ENCODE assay signal across 8 mouse cellular contexts in genomic region chr15:79328058-79328938, GRCm38 (mm10). TPM values are rescaled to one million over a fixed set of nuclear protein-coding genes. Genes with fewer than 3 reads are reported as not detected.
A peak's percentile ranks its signal among the peaks of the same experiment; 100 is the strongest.
DNase-seq lines count a peak whose midpoint lies in the region; ATAC-seq and TF ChIP-seq lines count a peak whose summit lies in the region.

Gene Pla2g6 (minus strand): TSS chr15:79328390.

- peak in 1 of 2 experiments; percentile 88; a peak in 2 of 4 replicates for TF ChIP-seq POLR2A in MEL (IDR thresholded peaks at IDR 0.05; ENCODE audit: control insufficient read depth in 1 of 2, insufficient read depth in 1 of 2, low read depth in 1 of 2, low read length in 2 of 2, poor library complexity in 1 of 2)
- TF ChIP-seq POLR2A in cerebellum, adult 2 months (IDR thresholded peaks at IDR 0.05; ENCODE audit: borderline replicate concordance, insufficient read depth, low read length), result peak; percentile 81; the same call in 1 of the 2 replicates

- TF ChIP-seq EP300 in MEL (IDR thresholded peaks at IDR 0.05; ENCODE audit: low read depth in 1 of 2, low read length in 2 of 2), result peak in 1 of 2 experiments; percentile 22; a peak in 1 of 4 replicates

- H3K27ac ChIP-seq in MEL (ENCODE audit: control insufficient read depth, low read depth, low read length), result peak within 1 kb of the TSS; percentile 89
- peak within 1 kb of the TSS; percentile 81 for H3K27ac ChIP-seq in cerebellum, adult 2 months (ENCODE audit: insufficient read depth, low read length)
- peak within 1 kb of the TSS; percentile 93 for H3K27ac ChIP-seq in forebrain, postnatal 0 days (ENCODE audit: low read depth, low read length)
- peak within 1 kb of the TSS; percentile 97 for H3K27ac ChIP-seq in lung, embryonic 15.5 days

- peak within 1 kb of the TSS; percentile 85 for H3K4me2 ChIP-seq in forebrain, postnatal 0 days (ENCODE audit: low read depth)
- H3K4me2 ChIP-seq in lung, embryonic 15.5 days, result peak within 1 kb of the TSS; percentile 83

- peak within 1 kb of the TSS; percentile 75 to 99 for H3K4me3 ChIP-seq in MEL (ENCODE audit: control insufficient read depth in 1 of 2, insufficient read depth in 1 of 2, low read depth in 2 of 2, low read length in 2 of 2)
- H3K4me3 ChIP-seq in cerebellum, adult 2 months (replicated peaks; ENCODE audit: insufficient read depth, low read depth, low read length), result peak within 1 kb of the TSS; percentile 89
- H3K4me3 ChIP-seq in forebrain, postnatal 0 days (ENCODE audit: low read depth, low read length), result peak within 1 kb of the TSS; percentile 56
- H3K4me3 ChIP-seq in lung, embryonic 15.5 days, result peak within 1 kb of the TSS; percentile 59

- H3K79me2 ChIP-seq in MEL (ENCODE audit: control insufficient read depth, insufficient read depth, low read length, poor library complexity), result peaks cover 28% of the 10 kb centered on the region

- TF ChIP-seq CTCF in MEL (IDR thresholded peaks at IDR 0.05 in 2 of 3, conservative IDR thresholded peaks at IDR 0.05 in 1 of 3; ENCODE audit: control insufficient read depth in 1 of 3, insufficient read depth in 1 of 3, low read depth in 2 of 3, low read length in 3 of 3, poor library complexity in 1 of 3, severe bottlenecking in 1 of 3), result no peak
- no peak for TF ChIP-seq CTCF in cerebellum, adult 2 months (IDR thresholded peaks at IDR 0.05; ENCODE audit: borderline replicate concordance, insufficient read depth, low read depth, low read length)
- 0 out of 2 replicates have a peak, but pooled peaks have one; percentile 12 for TF ChIP-seq CTCF in forebrain, postnatal 0 days (IDR thresholded peaks at IDR 0.05; ENCODE audit: low read depth)

- no peaks in the 10 kb centered on the region for H3K27me3 ChIP-seq in MEL (ENCODE audit: control insufficient read depth in 1 of 2, insufficient read depth in 2 of 2, low read length in 2 of 2)
- H3K27me3 ChIP-seq in cerebellum, adult 2 months (ENCODE audit: control insufficient read depth, insufficient read depth, low read length), result no peaks in the 10 kb centered on the region
- H3K27me3 ChIP-seq in forebrain, postnatal 0 days (ENCODE audit: insufficient read depth, low read length), result no peaks in the 10 kb centered on the region
- H3K27me3 ChIP-seq in lung, embryonic 15.5 days, result no peaks in the 10 kb centered on the region

- peak; percentile 97 for ATAC-seq in forebrain, postnatal 0 days
- peak; percentile 95 for ATAC-seq in lung, embryonic 15.5 days (ENCODE audit: borderline replicate concordance, extremely low read depth, low FRiP score, low TSS enrichment)

- peak; percentile 100 for DNase-seq in MEL (ENCODE audit: low read depth, low spot score)
- peak; percentile 98 to 99 for DNase-seq in cerebellum, adult 2 months
- peak; percentile 97 for DNase-seq in forebrain, postnatal 0 days
- DNase-seq in heart, postnatal 4 days, result peak; percentile 99
- peak; percentile 98 for DNase-seq in layer of hippocampus, adult 8-10 months (ENCODE audit: low spot score in 2 of 2)
- peak; percentile 100 for DNase-seq in ovary, adult 18-20 months (ENCODE audit: low spot score)
- DNase-seq in thymus, postnatal 0 days (ENCODE audit: low spot score), result peak; percentile 96

- H3K4me1 ChIP-seq in MEL (ENCODE audit: control insufficient read depth in 1 of 2, insufficient read depth in 2 of 2, low read length in 2 of 2), result peaks cover 4 to 32% of the 10 kb centered on the region in 2 experiments
- H3K4me1 ChIP-seq in cerebellum, adult 2 months (ENCODE audit: control insufficient read depth, insufficient read depth, low read length), result peaks cover 7% of the 10 kb centered on the region
- H3K4me1 ChIP-seq in forebrain, postnatal 0 days (ENCODE audit: insufficient read depth), result peaks cover 13% of the 10 kb centered on the region; the same call in 1 of the 2 replicates
- H3K4me1 ChIP-seq in lung, embryonic 15.5 days, result peaks cover 54% of the 10 kb centered on the region

- peaks cover 0 to 19% of the 10 kb centered on the region in 2 experiments; a peak in 2 of 4 replicates for H3K36me3 ChIP-seq in MEL (ENCODE audit: control insufficient read depth in 1 of 2, insufficient read depth in 2 of 2, low read length in 2 of 2)
- no peaks in the 10 kb centered on the region for H3K36me3 ChIP-seq in forebrain, postnatal 0 days (ENCODE audit: insufficient read depth)
- no peaks in the 10 kb centered on the region for H3K36me3 ChIP-seq in lung, embryonic 15.5 days

- H3K9ac ChIP-seq in MEL (ENCODE audit: control insufficient read depth, low read depth, low read length, poor library complexity, severe bottlenecking), result peak within 1 kb of the TSS; percentile 93
- H3K9ac ChIP-seq in forebrain, postnatal 0 days, result peak within 1 kb of the TSS; percentile 72
- peak within 1 kb of the TSS; percentile 64 for H3K9ac ChIP-seq in lung, embryonic 15.5 days

- no peak for TF ChIP-seq RAD21 in MEL (IDR thresholded peaks at IDR 0.05; ENCODE audit: low read depth, low read length)

- H3K9me3 ChIP-seq in MEL (replicated peaks; ENCODE audit: insufficient read depth, low read length), result no peaks in the 10 kb centered on the region
- no peaks in the 10 kb centered on the region for H3K9me3 ChIP-seq in forebrain, postnatal 0 days (ENCODE audit: low read length)
- H3K9me3 ChIP-seq in lung, embryonic 15.5 days, result no peaks in the 10 kb centered on the region

- WGBS in cerebellum, adult 2 months, result 4% methylated on average over 46 of the region's 46 CpGs
- WGBS in forebrain, postnatal 0 days, result 3% methylated on average over 46 of the region's 46 CpGs
- WGBS in lung, embryonic 15.5 days, result 4% methylated on average over 46 of the region's 46 CpGs

TF ChIP-seq in MEL, 35 proteins besides CTCF, POLR2A, EP300 and RAD21 (continues in another document):
- TF ChIP-seq TBP (IDR thresholded peaks at IDR 0.05; ENCODE audit: low read depth, low read length) (peak; percentile 60), USF2 (IDR thresholded peaks at IDR 0.05; ENCODE audit: borderline replicate concordance in 1 of 2, insufficient read depth in 1 of 2, low read depth in 1 of 2, low read length in 2 of 2) (peak in 1 of 2 experiments; percentile 74; a peak in 2 of 4 replicates), MAZ (IDR thresholded peaks at IDR 0.05; ENCODE audit: low read depth, low read length) (no peak; the same call in 1 of the 2 replicates), NRF1 (IDR thresholded peaks at IDR 0.05; ENCODE audit: insufficient read depth, low read depth, low read length, poor library complexity, severe bottlenecking) (peak; percentile 36; the same call in 1 of the 2 replicates), CHD1 (IDR thresholded peaks at IDR 0.05; ENCODE audit: low read depth, low read length) (0 out of 2 replicates have a peak, but pooled peaks have one; percentile 51), ZMIZ1 (IDR thresholded peaks at IDR 0.05; ENCODE audit: low read depth, low read length) (peak; percentile 41; the same call in 1 of the 2 replicates), TAL1 (IDR thresholded peaks at IDR 0.05; ENCODE audit: low read length) (no peak), MYB (IDR thresholded peaks at IDR 0.05; ENCODE audit: low read depth, low read length) (no peak), CHD2 (IDR thresholded peaks at IDR 0.05; ENCODE audit: low read length) (peak; percentile 18; the same call in 1 of the 2 replicates), E2F4 (IDR thresholded peaks at IDR 0.05; ENCODE audit: borderline replicate concordance, low read depth, low read length) (no peak), ZNF384 (IDR thresholded peaks at IDR 0.05; ENCODE audit: low read depth, low read length) (peak; percentile 93), MAFK (IDR thresholded peaks at IDR 0.05; ENCODE audit: borderline replicate concordance, low read depth, low read length) (peak; percentile 95), ELF1 (IDR thresholded peaks at IDR 0.05; ENCODE audit: low read depth, low read length) (peak; percentile 97), ETS1 (IDR thresholded peaks at IDR 0.05; ENCODE audit: low read depth, low read length) (peak; percentile 78), JUND (IDR thresholded peaks at IDR 0.05; ENCODE audit: low read depth, low read length) (no peak), MEF2A (IDR thresholded peaks at IDR 0.05; ENCODE audit: extremely low read depth, insufficient replicate concordance, low read depth, low read length, poor library complexity, severe bottlenecking) (0 out of 2 replicates have a peak, but pooled peaks have one; percentile 2), ZKSCAN1 (IDR thresholded peaks at IDR 0.05; ENCODE audit: low read depth, low read length) (no peak; the same call in 1 of the 2 replicates), POLR2AphosphoS5 (IDR thresholded peaks at IDR 0.05; ENCODE audit: borderline replicate concordance, low read depth, low read length) (no peak), MXI1 (IDR thresholded peaks at IDR 0.05; ENCODE audit: low read depth, low read length) (peak; percentile 91), SIN3A (IDR thresholded peaks at IDR 0.05; ENCODE audit: low read length) (peak; percentile 94), NELFE (IDR thresholded peaks at IDR 0.05; ENCODE audit: low read depth, low read length) (peak; percentile 67), GATA1 (IDR thresholded peaks at IDR 0.05; ENCODE audit: low read depth, low read length) (peak; percentile 21; the same call in 1 of the 2 replicates), USF1 (IDR thresholded peaks at IDR 0.05; ENCODE audit: low read depth, low read length) (peak; percentile 95), POLR2AphosphoS2 (IDR thresholded peaks at IDR 0.05; ENCODE audit: low read length) (peak; percentile 62; the same call in 1 of the 2 replicates), KAT2A (conservative IDR thresholded peaks at IDR 0.05; ENCODE audit: low read depth, low read length) (peak; percentile 70; the same call in 1 of the 2 replicates), UBTF (IDR thresholded peaks at IDR 0.05; ENCODE audit: borderline replicate concordance, insufficient read depth, low read depth, low read length) (no peak), GABPA (IDR thresholded peaks at IDR 0.05; ENCODE audit: low read depth, low read length) (0 out of 2 replicates have a peak, but pooled peaks have one; percentile 59), HCFC1 (IDR thresholded peaks at IDR 0.05; ENCODE audit: low read depth, low read length) (peak; percentile 95)

RNA-seq across cellular contexts. Expression of gene Pla2g6, which starts in this region (rescaled TPM):
- 11.8 and 12.0 TPM in 2 replicates for total RNA-seq in MEL (2012; rRNA removed)
- polyA plus RNA-seq in MEL (2012; ENCODE audit: insufficient read depth in 1 of 2, insufficient read length in 2 of 2, low read depth in 1 of 2, low replicate concordance in 2 of 2, missing spikeins in 1 of 2), result 10 to 100 TPM in 1 of 2 experiments, not detected in 1; 24.7 TPM
- 26.1 and 27.3 TPM in 2 replicates for polyA plus RNA-seq in cerebellum, adult 2 months (2012; rRNA removed)
- 19.5 and 31.1 TPM in 2 replicates for total RNA-seq in forebrain, postnatal 0 days (2014; rRNA removed)
- 10.7 and 15.2 TPM in 2 replicates for polyA plus RNA-seq in forebrain, postnatal 0 days (2015; fragmentation: Nextera tagmentation; extraction: Ambion mirVana)
- 1 to 10 TPM; 8.4 to 9.6 TPM for total RNA-seq in heart, postnatal 4 days (2021)
- total RNA-seq in layer of hippocampus, adult 8-10 months (2022), result 10 to 100 TPM; 21.0 to 24.8 (median 23.8) TPM
- 19.1 and 20.2 TPM in 2 replicates for polyA plus RNA-seq in lung, embryonic 15.5 days (2015; fragmentation: Nextera tagmentation; extraction: Ambion mirVana)
- polyA plus RNA-seq in thymus, postnatal 0 days (2015; fragmentation: Nextera tagmentation; extraction: Ambion mirVana), result 12.8 and 15.2 TPM in 2 replicates

Comparison
In these comparisons a context has a peak if more than half of its experiments do, and no peak if none do; other contexts are left out.
1. Peak in every context shown above with its lines: DNase-seq, ATAC-seq, H3K4me3 ChIP-seq and H3K27ac ChIP-seq.